Mouse (Mus musculus) regulatory T cell (primary cell): ENCODE measurements around the gene Trp53i11.

Experiments used
- in situ Hi-C: fragments of 300-600 bp; cut with MboI, MseI; formaldehyde crosslinking; loops from one replicate; pipeline ENCODE4 v1.15.1; 2025; ENCODE audit warnings: high pct_unique_total_duplicates

Trp53i11 gene

DNA sequence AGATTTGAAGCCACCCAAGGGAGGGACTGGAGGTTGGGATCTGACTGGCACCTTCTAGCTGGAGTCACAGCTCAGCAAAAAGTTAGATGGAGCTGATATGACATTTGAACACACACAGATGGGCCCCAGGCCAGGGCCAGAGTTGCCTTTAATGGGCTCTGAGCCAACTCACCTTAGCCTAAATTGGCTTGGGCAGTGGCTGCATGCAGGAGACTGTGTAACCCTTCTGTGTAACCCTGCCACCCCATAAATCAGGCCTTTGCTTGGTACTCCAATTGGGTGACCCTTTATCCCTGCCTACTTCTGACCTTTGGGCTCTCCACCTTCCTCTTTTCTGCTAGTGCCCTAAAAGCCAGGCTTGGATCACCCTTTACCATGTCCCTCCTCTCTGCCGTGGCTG, 49.7 kb downstream of the Trp53i11 start:
- in situ Hi-C loops = no loop called here

DNA sequence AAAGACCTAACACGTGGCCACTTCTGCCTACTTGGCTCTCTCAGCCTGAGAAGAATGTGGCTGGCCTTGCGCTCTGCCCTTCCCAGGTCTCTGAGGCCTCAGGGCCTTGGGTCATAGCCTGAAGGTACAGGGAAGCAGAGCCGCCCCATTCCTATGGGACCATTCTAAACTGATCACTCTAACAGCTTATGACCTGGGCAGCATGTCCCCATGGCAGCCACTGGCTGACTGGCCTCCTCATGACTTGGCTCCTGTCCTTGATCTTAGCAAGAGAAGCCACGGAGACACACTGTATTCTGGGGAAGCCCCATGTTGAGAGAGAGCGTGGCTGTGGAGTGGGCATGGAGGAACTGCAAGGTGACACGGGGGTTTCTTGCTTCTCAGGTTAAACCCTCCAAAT, 51.5 kb downstream of the Trp53i11 start:
- in situ Hi-C loops = no loop called here

DNA sequence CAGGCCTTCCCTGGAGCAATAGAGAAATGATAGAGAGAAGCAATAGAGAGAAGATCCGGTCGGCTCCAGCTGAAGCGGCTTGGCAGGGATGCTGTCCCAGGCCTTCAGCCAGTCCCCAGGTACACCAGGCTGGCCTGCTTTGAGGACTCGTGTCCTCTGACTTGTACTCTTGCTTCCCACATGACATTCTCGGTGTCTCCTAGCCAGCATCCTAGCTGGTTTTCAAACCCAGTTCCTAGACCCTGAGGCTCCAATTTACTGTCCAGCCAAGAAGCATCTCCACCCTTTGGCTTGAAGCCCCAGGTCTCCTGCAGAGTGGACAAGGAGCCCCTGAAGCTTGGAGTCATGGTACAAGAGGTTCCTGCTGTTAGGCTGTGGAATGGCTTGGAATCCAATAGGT, 54.8 kb downstream of the Trp53i11 start:
- in situ Hi-C loops = no loop called here

DNA sequence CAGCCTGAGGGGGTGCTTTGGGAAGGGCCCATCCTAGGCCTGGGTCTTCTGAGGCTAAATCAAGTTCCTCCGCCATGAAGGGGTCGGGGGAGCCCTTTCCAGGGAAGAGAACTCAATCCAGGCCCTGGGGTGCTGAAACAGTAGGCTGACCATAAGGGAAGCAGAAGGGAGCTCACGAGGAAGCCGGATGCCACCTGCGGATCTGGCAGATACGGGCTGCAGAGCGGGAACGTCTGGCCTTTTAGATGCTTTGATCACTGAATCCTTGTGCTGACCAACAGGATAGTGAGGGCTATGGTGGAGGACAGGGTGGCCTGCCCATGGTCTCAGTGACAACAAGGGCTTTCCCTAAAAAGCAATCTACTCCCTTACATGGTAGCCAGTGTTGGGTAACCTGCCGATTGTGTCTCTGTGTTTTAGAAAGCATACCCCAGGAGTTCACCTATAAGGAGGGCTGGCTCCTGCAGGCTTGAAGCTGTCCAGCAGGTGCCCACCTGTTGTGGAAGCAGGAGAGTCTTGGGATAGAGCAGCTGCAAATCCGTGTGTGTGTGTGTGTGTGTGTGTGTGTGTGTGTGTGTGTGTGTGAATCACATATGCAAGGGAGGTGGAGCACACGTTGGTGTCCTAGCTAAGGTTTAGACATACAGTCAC, 56.2 kb downstream of the Trp53i11 start:
- in situ Hi-C loops = no loop called here

DNA sequence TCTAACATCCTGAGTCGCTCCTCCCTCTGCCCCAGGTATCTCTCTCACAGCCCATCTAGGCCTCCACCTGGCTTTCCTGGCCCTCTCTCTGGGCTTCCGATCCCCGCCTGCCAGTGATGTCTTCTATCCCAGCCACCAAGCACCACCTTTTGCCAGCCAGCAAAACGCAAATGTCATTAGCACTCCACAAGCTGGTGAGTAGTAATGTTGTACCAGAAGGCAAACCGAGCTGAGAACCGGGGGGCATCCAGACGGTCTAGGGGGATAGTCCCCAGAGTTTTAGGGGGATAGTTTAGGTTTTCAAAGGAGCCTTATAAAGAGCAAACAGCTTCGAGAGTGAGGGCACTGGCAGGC, 56.7 kb downstream of the Trp53i11 start:
- in situ Hi-C loops = no loop called here

DNA sequence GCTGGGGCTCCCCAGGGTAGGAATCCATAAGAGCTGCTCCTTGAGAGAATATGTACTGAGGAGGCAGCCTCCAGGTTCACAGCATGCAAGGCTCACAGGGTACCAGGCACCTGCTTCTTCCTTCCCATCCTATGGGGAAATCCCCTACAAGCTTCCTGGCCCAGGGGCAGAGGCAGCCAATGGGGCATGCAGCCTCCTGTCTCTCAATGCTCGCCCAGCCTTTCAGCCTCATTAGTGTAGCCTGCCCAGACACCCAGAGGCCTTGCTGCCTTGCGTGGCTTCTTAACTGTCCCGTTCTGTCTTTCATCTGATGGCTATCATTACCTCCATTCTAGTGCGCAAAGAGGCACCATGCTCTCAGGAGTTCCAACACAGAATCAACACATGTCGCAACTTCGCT, 61.7 kb downstream of the Trp53i11 start:
- in situ Hi-C loops = no loop called here

DNA sequence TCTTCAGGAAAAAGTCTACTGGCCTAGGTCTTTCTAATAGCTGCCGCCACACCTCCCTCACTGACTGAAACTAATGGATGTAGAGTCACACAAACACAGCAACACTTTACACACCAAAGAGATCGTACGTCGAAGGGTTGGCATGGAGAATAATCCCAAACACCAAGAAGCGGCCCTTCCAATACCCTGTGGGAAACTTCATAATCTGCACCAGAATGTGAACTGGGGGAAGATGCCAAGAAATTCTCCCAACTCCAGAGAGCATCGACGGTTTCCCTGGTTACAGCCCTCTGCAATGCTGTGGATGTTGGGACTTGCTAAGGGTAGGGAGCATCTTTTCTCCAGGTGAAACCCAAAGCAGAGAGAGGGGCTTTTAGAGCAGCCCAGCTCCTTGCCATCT, 63.3 kb downstream of the Trp53i11 start:
- in situ Hi-C loops = no loop called here
